8 mouse cellular contexts compared by ENCODE assay signal in the genomic region with DNA sequence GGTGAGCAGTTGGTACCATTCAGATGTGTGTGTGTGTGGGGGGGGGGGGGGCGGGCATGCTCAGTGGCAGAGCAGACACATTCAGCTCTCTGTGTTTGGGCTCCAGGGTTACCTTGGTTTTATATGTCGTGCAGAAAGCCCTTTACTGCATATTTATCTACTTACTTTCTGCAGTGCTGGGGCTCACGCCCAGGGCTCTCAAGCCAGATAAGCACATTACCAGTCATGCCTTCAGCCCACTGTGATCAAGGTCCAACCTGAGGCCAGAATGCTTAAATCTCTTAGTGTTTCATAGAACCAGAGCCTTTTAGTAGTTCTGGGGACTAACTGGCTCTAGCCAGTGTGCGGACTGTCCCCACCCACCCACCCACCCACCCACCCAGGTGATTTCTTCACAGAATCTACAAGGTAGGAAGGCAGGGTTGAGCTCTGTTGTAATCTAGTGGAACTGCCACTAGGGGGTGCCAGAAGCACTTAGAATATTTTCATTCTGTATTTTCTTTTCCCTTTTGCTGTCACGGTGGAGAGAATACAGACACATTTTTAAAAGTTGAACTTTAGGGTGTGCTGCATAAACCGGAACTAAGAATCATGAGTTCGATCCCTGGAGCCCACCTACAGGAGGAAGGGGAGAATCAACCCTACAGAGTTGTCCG.
DNase-seq lines count a peak whose midpoint lies in the region; ATAC-seq and TF ChIP-seq lines count a peak whose summit lies in the region.

No protein-coding gene starts in this region.

- H3K9me3 ChIP-seq in kidney, embryonic 14.5 days (ENCODE audit: control insufficient read depth, low read length) = no peaks in the 10 kb centered on the region
- no peaks in the 10 kb centered on the region for H3K9me3 ChIP-seq in embryonic facial prominence, embryonic 12.5 days
- no peaks in the 10 kb centered on the region for H3K9me3 ChIP-seq in intestine, embryonic 14.5 days (ENCODE audit: control insufficient read depth, low read length)
- no peaks in the 10 kb centered on the region for H3K9me3 ChIP-seq in liver, embryonic 16.5 days (replicated peaks; ENCODE audit: control insufficient read depth, low read length)

- no peak overlapping the region for H3K4me2 ChIP-seq in kidney, embryonic 14.5 days (replicated peaks; ENCODE audit: low read depth, low read length)
- H3K4me2 ChIP-seq in embryonic facial prominence, embryonic 12.5 days (replicated peaks) = no peak overlapping the region
- no peak overlapping the region for H3K4me2 ChIP-seq in intestine, embryonic 14.5 days (ENCODE audit: low read length)
- peak overlapping the region; percentile 51 for H3K4me2 ChIP-seq in liver, embryonic 16.5 days (ENCODE audit: low read depth, low read length)

- no peaks in the 10 kb centered on the region for H3K36me3 ChIP-seq in kidney, adult 2 months (ENCODE audit: control insufficient read depth, insufficient read depth, low read length)
- 0 out of 2 replicates have a peak, but pooled peaks cover 3% of the 10 kb centered on the region for H3K36me3 ChIP-seq in kidney, embryonic 14.5 days (ENCODE audit: control insufficient read depth, insufficient read depth, low read length)
- H3K36me3 ChIP-seq in embryonic facial prominence, embryonic 12.5 days = peaks cover 3% of the 10 kb centered on the region; the same call in 1 of the 2 replicates
- H3K36me3 ChIP-seq in intestine, embryonic 14.5 days (ENCODE audit: control insufficient read depth, insufficient read depth, low read length) = 0 out of 2 replicates have a peak, but pooled peaks cover 3% of the 10 kb centered on the region
- H3K36me3 ChIP-seq in liver, embryonic 16.5 days (ENCODE audit: control insufficient read depth, insufficient read depth) = no peaks in the 10 kb centered on the region

- WGBS in kidney, adult 2 months = 43% methylated on average over 8 of the region's 8 CpGs
- 69% methylated on average over 8 of the region's 8 CpGs for WGBS in kidney, embryonic 14.5 days
- 72% methylated on average over 8 of the region's 8 CpGs for WGBS in embryonic facial prominence, embryonic 12.5 days
- WGBS in intestine, embryonic 14.5 days = 63% methylated on average over 8 of the region's 8 CpGs
- 36% methylated on average over 8 of the region's 8 CpGs for WGBS in liver, embryonic 16.5 days (ENCODE audit: insufficient replicate concordance)

- peak overlapping the region; percentile 40; the same call in 1 of the 2 replicates for H3K4me3 ChIP-seq in kidney, adult 2 months (ENCODE audit: insufficient read depth, low read depth, low read length)
- H3K4me3 ChIP-seq in kidney, embryonic 14.5 days (ENCODE audit: low read length) = no peak overlapping the region
- no peak overlapping the region for H3K4me3 ChIP-seq in embryonic facial prominence, embryonic 12.5 days
- H3K4me3 ChIP-seq in intestine, embryonic 14.5 days (ENCODE audit: low read depth, low read length) = no peak overlapping the region
- H3K4me3 ChIP-seq in liver, embryonic 16.5 days (ENCODE audit: low read depth, low read length) = no peak overlapping the region; the same call in 1 of the 2 replicates

- TF ChIP-seq POLR2A in kidney, adult 2 months (IDR thresholded peaks at IDR 0.05; ENCODE audit: low read depth, low read length) = no peak

- no peak for ATAC-seq in kidney, embryonic 14.5 days (ENCODE audit: low FRiP score, low TSS enrichment)
- ATAC-seq in embryonic facial prominence, embryonic 12.5 days (ENCODE audit: insufficient number of reproducible peaks, insufficient read depth, low FRiP score, low TSS enrichment) = peak; percentile 31; the same call in 1 of the 2 replicates
- ATAC-seq in intestine, embryonic 14.5 days (replicated peaks; ENCODE audit: low FRiP score, low TSS enrichment, low read depth) = peak; percentile 54
- ATAC-seq in liver, embryonic 16.5 days (ENCODE audit: low read depth) = peak; percentile 26; the same call in 1 of the 2 replicates

- H3K4me1 ChIP-seq in kidney, adult 2 months (ENCODE audit: control insufficient read depth, insufficient read depth, low read length) = peaks cover 6% of the 10 kb centered on the region; the same call in 1 of the 2 replicates
- 0 out of 2 replicates have a peak, but pooled peaks cover 11% of the 10 kb centered on the region for H3K4me1 ChIP-seq in kidney, embryonic 14.5 days (ENCODE audit: control insufficient read depth, insufficient read depth, low read length)
- H3K4me1 ChIP-seq in embryonic facial prominence, embryonic 12.5 days = no peaks in the 10 kb centered on the region
- peaks cover 3% of the 10 kb centered on the region; the same call in 1 of the 2 replicates for H3K4me1 ChIP-seq in intestine, embryonic 14.5 days (replicated peaks; ENCODE audit: control insufficient read depth, insufficient read depth, low read length)
- H3K4me1 ChIP-seq in liver, embryonic 16.5 days (ENCODE audit: control insufficient read depth, low read depth, low read length) = no peaks in the 10 kb centered on the region; the same call in 1 of the 2 replicates

- peak; percentile 50 for DNase-seq in kidney, adult 2 months
- peak; percentile 37 for DNase-seq in R1 (ENCODE audit: low read depth, low spot score)
- DNase-seq in intestine, embryonic 14.5 days (ENCODE audit: low spot score) = peak; percentile 83
- peak; percentile 80 for DNase-seq in retina, embryonic 14.5 days (ENCODE audit: low spot score)
- no peak for DNase-seq in adrenal gland, adult 2 months

- H3K27ac ChIP-seq in kidney, adult 2 months (ENCODE audit: insufficient read depth, low read depth, low read length) = peak overlapping the region; percentile 63; the same call in 1 of the 2 replicates
- no peak overlapping the region for H3K27ac ChIP-seq in kidney, embryonic 14.5 days (ENCODE audit: low read depth, low read length)
- no peak overlapping the region for H3K27ac ChIP-seq in embryonic facial prominence, embryonic 12.5 days
- H3K27ac ChIP-seq in intestine, embryonic 14.5 days (ENCODE audit: low read depth) = no peak overlapping the region
- no peak overlapping the region for H3K27ac ChIP-seq in liver, embryonic 16.5 days (ENCODE audit: low read length)

- no peaks in the 10 kb centered on the region for H3K27me3 ChIP-seq in kidney, adult 2 months (replicated peaks; ENCODE audit: control insufficient read depth, insufficient read depth, low read length)
- H3K27me3 ChIP-seq in kidney, embryonic 14.5 days (ENCODE audit: control insufficient read depth, insufficient read depth, low read length) = no peaks in the 10 kb centered on the region
- no peaks in the 10 kb centered on the region for H3K27me3 ChIP-seq in embryonic facial prominence, embryonic 12.5 days
- H3K27me3 ChIP-seq in intestine, embryonic 14.5 days (replicated peaks; ENCODE audit: control insufficient read depth, insufficient read depth, low read length) = no peaks in the 10 kb centered on the region
- no peaks in the 10 kb centered on the region for H3K27me3 ChIP-seq in liver, embryonic 16.5 days (ENCODE audit: control insufficient read depth, insufficient read depth, low read depth, low read length)

- no peak overlapping the region for H3K9ac ChIP-seq in kidney, embryonic 14.5 days (ENCODE audit: low read depth, low read length)
- no peak overlapping the region for H3K9ac ChIP-seq in embryonic facial prominence, embryonic 12.5 days
- no peak overlapping the region for H3K9ac ChIP-seq in intestine, embryonic 14.5 days (ENCODE audit: low read length)
- no peak overlapping the region for H3K9ac ChIP-seq in liver, embryonic 16.5 days (ENCODE audit: low read depth, low read length)

- no peak for TF ChIP-seq CTCF in kidney, adult 2 months (conservative IDR thresholded peaks at IDR 0.05; ENCODE audit: insufficient read depth, insufficient read length, low read depth, low read length)
